Mouse (Mus musculus) intestine, postnatal 0 days (tissue): Measurements from ENCODE around the gene Map4k4. TPM values are rescaled to one million over a fixed set of nuclear protein-coding genes. Genes with fewer than 3 reads are reported as not detected.

Experiments used
- ATAC-seq: fragments of 200-750 bp; cut with Nextera tagmentation; 2 replicates; pipeline ENCODE4 v1.8.0; 2017; ENCODE audit warnings: mild to moderate bottlenecking, moderate TSS enrichment, moderate library complexity
- H3K27ac ChIP-seq: fragments of 300-500 bp; sonication (generic); 2 replicates; pipeline ENCODE4 v1.5.1; 2014; ENCODE audit warnings: mild to moderate bottlenecking, low read depth, low read length, moderate library complexity
- H3K27me3 ChIP-seq: fragments of 300-500 bp; sonication (generic); replicated peaks from 2 replicates; pipeline ENCODE4 v1.6.1; 2014; ENCODE audit warnings: low read length, mixed read lengths; ENCODE audit not compliant: control insufficient read depth, insufficient read depth
- H3K36me3 ChIP-seq: fragments of 300-500 bp; sonication (generic); 2 replicates; pipeline ENCODE4 v1.6.1; 2014; ENCODE audit warnings: mild to moderate bottlenecking, moderate library complexity; ENCODE audit not compliant: control insufficient read depth, insufficient read depth
- H3K4me1 ChIP-seq: fragments of 300-500 bp; sonication (generic); replicated peaks from 2 replicates; pipeline ENCODE4 v1.6.1; 2014; ENCODE audit warnings: antibody characterized with exemption, low read length, mixed read lengths; ENCODE audit not compliant: control insufficient read depth, insufficient read depth
- H3K4me2 ChIP-seq: fragments of 300-500 bp; sonication (generic); replicated peaks from 2 replicates; pipeline ENCODE4 v1.6.1; 2014; ENCODE audit warnings: low read depth, mild to moderate bottlenecking, moderate library complexity
- H3K4me3 ChIP-seq: fragments of 300-500 bp; sonication (generic); 2 replicates; pipeline ENCODE4 v1.5.1; 2014; ENCODE audit warnings: low read depth, low read length
- H3K9ac ChIP-seq: fragments of 300-500 bp; sonication (generic); 2 replicates; pipeline ENCODE4 v1.6.1; 2014; ENCODE audit warnings: mild to moderate bottlenecking, low read depth, low read length
- H3K9me3 ChIP-seq: fragments of 300-500 bp; sonication (generic); 2 replicates; pipeline ENCODE4 v1.6.1; 2016; ENCODE audit warnings: mixed run types; ENCODE audit not compliant: control insufficient read depth
- CTCF ChIP-seq: sonication (generic); IDR thresholded peaks from 2 replicates; pipeline ENCODE4 v1.5.1; 2016; ENCODE audit warnings: low read depth, mild to moderate bottlenecking, control low read depth, antibody characterized with exemption, moderate library complexity
- WGBS: fragments of 180-500 bp; shearing (Covaris S2); extraction: QIAGEN DNeasy Blood & Tissue Kit; methylation state at CpG from one replicate; pipeline ENCODE4 v1.1.7; 2014; 5-methylcytosine and 5-hydroxymethylcytosine counted together
- polyA plus RNA-seq: library from polyadenylated mRNA; unstranded; fragments of >200 nt; fragmentation: Nextera tagmentation; extraction: Ambion mirVana; gene quantifications from 2 replicates; pipeline ENCODE4 v1.2.1, GENCODE M21; 2015

Gene Map4k4
- polyA plus RNA-seq, 1 experiment from 2014 or later = 6.8 TPM

- Histone ChIP-seq H3K9ac (no peak overlapping the region), H3K27ac (no peak overlapping the region), H3K27me3 (no peaks in the 10 kb centered on the region), H3K9me3 (no peaks in the 10 kb centered on the region), H3K4me2 (no peak overlapping the region), H3K4me3 (no peak overlapping the region), H3K36me3 (peaks cover 67% of the 10 kb centered on the region), H3K4me1 (no peaks in the 10 kb centered on the region)
- TF ChIP-seq CTCF = no peak
- no peak for ATAC-seq
- WGBS = 89% methylated on average over 15 of the region's 15 CpGs
These were observed 79.9 kb downstream of the Map4k4 start for GRCm38 (mm10) chr1:39980314-39981290.

DNA sequence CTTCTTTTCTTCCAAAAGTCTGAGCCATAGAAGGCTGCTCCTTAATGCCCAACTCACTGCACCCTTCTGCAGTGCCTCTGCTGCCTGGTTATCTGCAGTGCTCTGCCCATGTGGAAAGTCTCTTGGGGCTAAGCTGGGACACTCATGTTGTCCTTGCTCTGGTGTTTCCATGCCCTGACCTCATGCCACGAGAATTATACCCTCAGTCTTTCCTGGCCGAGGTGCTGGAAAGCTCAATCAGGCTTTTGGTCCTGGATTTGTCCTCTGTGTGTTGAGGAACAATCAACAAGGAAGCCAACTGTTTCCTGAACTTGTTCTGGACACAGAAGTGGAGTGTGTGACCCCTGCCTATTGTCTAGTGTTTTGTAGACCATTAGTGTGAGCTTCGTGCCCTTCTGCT is 81.3 kb downstream of the Map4k4 start:
- no peak overlapping the region for H3K9ac ChIP-seq
- no peak for TF ChIP-seq CTCF
- WGBS = 70% methylated on average over 3 of the region's 3 CpGs
- H3K4me1 ChIP-seq = no peaks in the 10 kb centered on the region
- no peaks in the 10 kb centered on the region for H3K27me3 ChIP-seq
- ATAC-seq = no peak
- H3K4me3 ChIP-seq = no peak overlapping the region
- H3K4me2 ChIP-seq = no peak overlapping the region
- H3K36me3 ChIP-seq = peaks cover 68% of the 10 kb centered on the region
- no peaks in the 10 kb centered on the region for H3K9me3 ChIP-seq
- no peak overlapping the region for H3K27ac ChIP-seq

- H3K27me3 ChIP-seq = no peaks in the 10 kb centered on the region
- no peaks in the 10 kb centered on the region for H3K9me3 ChIP-seq
- no peak overlapping the region for H3K9ac ChIP-seq
- peak; percentile 52 for TF ChIP-seq CTCF
- H3K4me2 ChIP-seq = no peak overlapping the region
- H3K4me3 ChIP-seq = no peak overlapping the region
- ATAC-seq = no peak
- H3K27ac ChIP-seq = no peak overlapping the region
- H3K36me3 ChIP-seq = peaks cover 61% of the 10 kb centered on the region
- no peaks in the 10 kb centered on the region for H3K4me1 ChIP-seq
- WGBS = 44% methylated on average over 13 of the region's 13 CpGs
These were observed 82.2 kb downstream of the Map4k4 start for GRCm38 (mm10) chr1:39982727-39983487.

DNA sequence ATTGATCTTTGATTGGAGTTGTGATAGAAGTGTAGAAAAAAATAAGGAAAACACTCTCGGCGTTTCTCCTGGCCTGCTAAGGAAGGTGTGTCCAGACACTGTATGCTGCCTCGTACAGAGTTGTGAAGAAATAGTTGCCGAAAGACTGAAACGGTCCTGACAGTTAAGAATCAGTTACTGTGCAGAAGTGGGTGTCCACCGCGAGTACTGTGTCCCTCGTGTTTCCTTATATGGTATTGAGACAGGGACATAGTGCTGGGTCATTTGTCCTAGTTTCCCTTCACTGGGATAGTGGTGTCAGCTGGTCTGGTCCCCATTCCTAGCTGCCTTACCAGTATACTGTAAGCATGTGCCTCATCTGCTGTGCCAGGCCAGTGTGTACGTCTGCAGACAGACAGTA is 83.6 kb downstream of the Map4k4 start:
- peaks cover 63% of the 10 kb centered on the region for H3K36me3 ChIP-seq
- no peak for ATAC-seq
- no peaks in the 10 kb centered on the region for H3K4me1 ChIP-seq
- no peaks in the 10 kb centered on the region for H3K27me3 ChIP-seq
- H3K9me3 ChIP-seq = no peaks in the 10 kb centered on the region
- TF ChIP-seq CTCF = no peak
- no peak overlapping the region for H3K4me2 ChIP-seq
- H3K4me3 ChIP-seq = no peak overlapping the region
- no peak overlapping the region for H3K27ac ChIP-seq
- 78% methylated on average over 9 of the region's 9 CpGs for WGBS
- no peak overlapping the region for H3K9ac ChIP-seq

DNA sequence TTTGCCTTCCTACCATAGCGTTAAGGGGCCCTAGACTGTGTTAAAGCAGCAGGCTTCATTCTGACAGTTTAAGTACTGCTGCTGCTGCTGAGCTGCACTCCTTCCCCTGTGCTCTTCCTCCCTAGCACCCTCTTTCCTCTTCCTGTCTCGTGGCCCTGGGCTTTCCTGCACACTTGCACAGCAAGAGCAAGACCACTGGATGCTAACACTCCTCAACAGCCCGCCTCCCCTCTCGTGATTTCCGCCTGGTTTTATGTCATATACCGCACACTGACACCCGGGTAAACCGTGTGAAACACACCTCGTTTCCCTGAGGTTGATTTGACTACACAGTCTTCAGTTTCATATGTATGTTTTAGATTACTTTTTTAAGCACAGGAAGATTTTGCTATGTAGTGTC is 86.1 kb downstream of the Map4k4 start:
- H3K9me3 ChIP-seq = no peaks in the 10 kb centered on the region
- WGBS = 87% methylated on average over 9 of the region's 9 CpGs
- no peak overlapping the region for H3K27ac ChIP-seq
- TF ChIP-seq CTCF = no peak
- H3K4me2 ChIP-seq = no peak overlapping the region
- no peaks in the 10 kb centered on the region for H3K4me1 ChIP-seq
- H3K4me3 ChIP-seq = no peak overlapping the region
- peaks cover 64% of the 10 kb centered on the region for H3K36me3 ChIP-seq
- H3K27me3 ChIP-seq = no peaks in the 10 kb centered on the region
- no peak for ATAC-seq
- H3K9ac ChIP-seq = no peak overlapping the region

GRCm38 (mm10) chr1:39988841-39989240 is 88.1 kb downstream of the Map4k4 start:
- Histone ChIP-seq H3K4me3 (no peak overlapping the region), H3K36me3 (peaks cover 75% of the 10 kb centered on the region), H3K4me2 (no peak overlapping the region), H3K27me3 (no peaks in the 10 kb centered on the region), H3K27ac (no peak overlapping the region), H3K4me1 (no peaks in the 10 kb centered on the region), H3K9ac (no peak overlapping the region), H3K9me3 (no peaks in the 10 kb centered on the region)
- 79% methylated on average over 12 of the region's 12 CpGs for WGBS
- no peak for ATAC-seq
- no peak for TF ChIP-seq CTCF
